Mouse (Mus musculus): ENCODE data around the gene Ntrk3. TPM values are rescaled to one million over a fixed set of nuclear protein-coding genes. Genes with fewer than 3 reads are reported as not detected.

Gene Ntrk3
- polyA plus RNA-seq, 1 experiment from 2014 or later, result 25.3 TPM

GRCm38 (mm10) chr7:78483729-78484128, 254.1 kb downstream of the Ntrk3 start:
- no peak for ATAC-seq (replicated peaks)
- Histone ChIP-seq H3K4me3 (no peak overlapping the region), H3K27me3 (replicated peaks) (no peaks in the 10 kb centered on the region), H3K9ac (no peak overlapping the region), H3K36me3 (replicated peaks) (no peaks in the 10 kb centered on the region), H3K27ac (0 out of 2 replicates have a peak overlapping the region, but pooled peaks have one; percentile 23), H3K4me2 (no peak overlapping the region), H3K4me1 (peaks cover 6% of the 10 kb centered on the region), H3K9me3 (no peaks in the 10 kb centered on the region)
- WGBS, result 82% methylated on average over 3 of the region's 3 CpGs

- Histone ChIP-seq H3K4me2 (no peak overlapping the region), H3K36me3 (replicated peaks) (no peaks in the 10 kb centered on the region), H3K4me3 (no peak overlapping the region), H3K9ac (no peak overlapping the region), H3K27me3 (replicated peaks) (no peaks in the 10 kb centered on the region), H3K9me3 (no peaks in the 10 kb centered on the region), H3K27ac (peak overlapping the region; percentile 23), H3K4me1 (peaks cover 6% of the 10 kb centered on the region)
- ATAC-seq (replicated peaks), result no peak
- WGBS, result 71% methylated on average over 2 of the region's 2 CpGs
These were observed 254.8 kb downstream of the Ntrk3 start for GRCm38 (mm10) chr7:78483061-78483460.

- Histone ChIP-seq H3K27me3 (replicated peaks) (no peaks in the 10 kb centered on the region), H3K4me1 (peaks cover 6% of the 10 kb centered on the region), H3K4me2 (no peak overlapping the region), H3K4me3 (no peak overlapping the region), H3K9ac (no peak overlapping the region), H3K27ac (no peak overlapping the region), H3K36me3 (replicated peaks) (no peaks in the 10 kb centered on the region), H3K9me3 (no peaks in the 10 kb centered on the region)
- 83% methylated on average over 2 of the region's 2 CpGs for WGBS
- ATAC-seq (replicated peaks), result no peak
These were observed 258.9 kb downstream of the Ntrk3 start for GRCm38 (mm10) chr7:78478881-78479280.

GRCm38 (mm10) chr7:78471755-78472154, 266.1 kb downstream of the Ntrk3 start:
- Histone ChIP-seq H3K4me2 (no peak overlapping the region), H3K27ac (no peak overlapping the region), H3K9ac (no peak overlapping the region), H3K36me3 (replicated peaks) (no peaks in the 10 kb centered on the region), H3K4me1 (peaks cover 5% of the 10 kb centered on the region; the same call in 1 of the 2 replicates), H3K9me3 (no peaks in the 10 kb centered on the region), H3K27me3 (replicated peaks) (no peaks in the 10 kb centered on the region), H3K4me3 (no peak overlapping the region)
- 57% methylated on average over 4 of the region's 4 CpGs for WGBS
- ATAC-seq (replicated peaks), result peak; percentile 73

GRCm38 (mm10) chr7:78471270-78471669, 266.5 kb downstream of the Ntrk3 start:
- 0 out of 2 replicates have a peak, but pooled peaks have one; percentile 42 for ATAC-seq (replicated peaks)
- Histone ChIP-seq H3K36me3 (replicated peaks) (no peaks in the 10 kb centered on the region), H3K27ac (no peak overlapping the region), H3K9me3 (no peaks in the 10 kb centered on the region), H3K9ac (no peak overlapping the region), H3K27me3 (replicated peaks) (no peaks in the 10 kb centered on the region), H3K4me2 (no peak overlapping the region), H3K4me3 (no peak overlapping the region), H3K4me1 (peaks cover 5% of the 10 kb centered on the region; the same call in 1 of the 2 replicates)
- 83% methylated on average over 1 of the region's 1 CpGs for WGBS

GRCm38 (mm10) chr7:78462605-78463004, 275.2 kb downstream of the Ntrk3 start:
- H3K27me3 ChIP-seq (replicated peaks), result no peaks in the 10 kb centered on the region
- H3K9ac ChIP-seq, result no peak overlapping the region
- H3K9me3 ChIP-seq, result no peaks in the 10 kb centered on the region
- H3K27ac ChIP-seq, result no peak overlapping the region
- H3K36me3 ChIP-seq (replicated peaks), result no peaks in the 10 kb centered on the region
- H3K4me3 ChIP-seq, result no peak overlapping the region
- H3K4me1 ChIP-seq, result no peaks in the 10 kb centered on the region
- WGBS, result 87% methylated on average over 5 of the region's 5 CpGs
- H3K4me2 ChIP-seq, result no peak overlapping the region
- no peak for ATAC-seq (replicated peaks)

- no peak overlapping the region for H3K4me2 ChIP-seq
- no peak overlapping the region for H3K9ac ChIP-seq
- H3K4me1 ChIP-seq, result no peaks in the 10 kb centered on the region
- H3K27ac ChIP-seq, result no peak overlapping the region
- ATAC-seq (replicated peaks), result no peak
- H3K9me3 ChIP-seq, result no peaks in the 10 kb centered on the region
- H3K4me3 ChIP-seq, result no peak overlapping the region
- H3K36me3 ChIP-seq (replicated peaks), result no peaks in the 10 kb centered on the region
- 78% methylated on average over 1 of the region's 1 CpGs for WGBS
- no peaks in the 10 kb centered on the region for H3K27me3 ChIP-seq (replicated peaks)
These were observed 278.8 kb downstream of the Ntrk3 start for GRCm38 (mm10) chr7:78459021-78459420.

GRCm38 (mm10) chr7:78451666-78452065, 286.1 kb downstream of the Ntrk3 start:
- Histone ChIP-seq H3K4me1 (no peaks in the 10 kb centered on the region), H3K9me3 (no peaks in the 10 kb centered on the region), H3K4me3 (no peak overlapping the region), H3K27ac (no peak overlapping the region), H3K36me3 (replicated peaks) (0 out of 2 replicates have a peak, but pooled peaks cover 6% of the 10 kb centered on the region), H3K27me3 (replicated peaks) (no peaks in the 10 kb centered on the region), H3K9ac (no peak overlapping the region), H3K4me2 (no peak overlapping the region)
- 81% methylated on average over 2 of the region's 2 CpGs for WGBS
- ATAC-seq (replicated peaks), result no peak

GRCm38 (mm10) chr7:78449909-78450592, 287.8 kb downstream of the Ntrk3 start:
- H3K4me1 ChIP-seq, result no peaks in the 10 kb centered on the region
- no peak overlapping the region for H3K9ac ChIP-seq
- no peaks in the 10 kb centered on the region for H3K27me3 ChIP-seq (replicated peaks)
- H3K9me3 ChIP-seq, result no peaks in the 10 kb centered on the region
- no peak overlapping the region for H3K4me3 ChIP-seq
- no peak for ATAC-seq (replicated peaks)
- H3K36me3 ChIP-seq (replicated peaks), result 0 out of 2 replicates have a peak, but pooled peaks cover 6% of the 10 kb centered on the region
- H3K4me2 ChIP-seq, result no peak overlapping the region
- WGBS, result 77% methylated on average over 6 of the region's 6 CpGs
- no peak overlapping the region for H3K27ac ChIP-seq

GRCm38 (mm10) chr7:78448841-78449240, 289.0 kb downstream of the Ntrk3 start:
- H3K9me3 ChIP-seq, result no peaks in the 10 kb centered on the region
- WGBS, result 67% methylated on average over 2 of the region's 2 CpGs
- H3K4me1 ChIP-seq, result no peaks in the 10 kb centered on the region
- H3K36me3 ChIP-seq (replicated peaks), result 0 out of 2 replicates have a peak, but pooled peaks cover 6% of the 10 kb centered on the region
- H3K27me3 ChIP-seq (replicated peaks), result no peaks in the 10 kb centered on the region
- H3K9ac ChIP-seq, result no peak overlapping the region
- H3K4me2 ChIP-seq, result no peak overlapping the region
- no peak overlapping the region for H3K27ac ChIP-seq
- H3K4me3 ChIP-seq, result no peak overlapping the region
- no peak for ATAC-seq (replicated peaks)

- no peak overlapping the region for H3K4me3 ChIP-seq
- 86% methylated on average over 5 of the region's 5 CpGs for WGBS
- no peak overlapping the region for H3K9ac ChIP-seq
- no peaks in the 10 kb centered on the region for H3K4me1 ChIP-seq
- H3K27me3 ChIP-seq (replicated peaks), result no peaks in the 10 kb centered on the region
- no peaks in the 10 kb centered on the region for H3K9me3 ChIP-seq
- no peak for ATAC-seq (replicated peaks)
- no peak overlapping the region for H3K27ac ChIP-seq
- H3K36me3 ChIP-seq (replicated peaks), result no peaks in the 10 kb centered on the region
- H3K4me2 ChIP-seq, result no peak overlapping the region
These were observed 294.3 kb downstream of the Ntrk3 start for GRCm38 (mm10) chr7:78443373-78444036.

- Histone ChIP-seq H3K36me3 (replicated peaks) (no peaks in the 10 kb centered on the region), H3K4me3 (no peak overlapping the region), H3K4me1 (no peaks in the 10 kb centered on the region), H3K27ac (no peak overlapping the region), H3K9me3 (no peaks in the 10 kb centered on the region), H3K27me3 (replicated peaks) (no peaks in the 10 kb centered on the region), H3K4me2 (no peak overlapping the region), H3K9ac (no peak overlapping the region)
- no peak for ATAC-seq (replicated peaks)
These were observed 296.1 kb downstream of the Ntrk3 start for GRCm38 (mm10) chr7:78441706-78442105.

- H3K36me3 ChIP-seq (replicated peaks), result no peaks in the 10 kb centered on the region
- H3K4me2 ChIP-seq, result no peak overlapping the region
- no peak for ATAC-seq (replicated peaks)
- no peak overlapping the region for H3K27ac ChIP-seq
- no peaks in the 10 kb centered on the region for H3K4me1 ChIP-seq
- H3K9me3 ChIP-seq, result no peaks in the 10 kb centered on the region
- no peak overlapping the region for H3K9ac ChIP-seq
- H3K27me3 ChIP-seq (replicated peaks), result no peaks in the 10 kb centered on the region
- WGBS, result 91% methylated on average over 3 of the region's 3 CpGs
- H3K4me3 ChIP-seq, result no peak overlapping the region
These were observed 296.9 kb downstream of the Ntrk3 start for GRCm38 (mm10) chr7:78440896-78441295.

Data from midbrain, embryonic 15.5 days (tissue).